Mouse (Mus musculus) liver, embryonic 14.5 days (tissue): ENCODE measurements around the gene Mrps6.

Source experiments
- CTCF ChIP-seq: IDR thresholded peaks from 2 replicates; pipeline ENCODE4 v1.5.1; 2016; ENCODE audit warnings: antibody characterized with exemption, low read depth, control low read depth
- EP300 ChIP-seq: IDR thresholded peaks from 2 replicates; pipeline ENCODE4 v1.6.1; 2016; ENCODE audit warnings: antibody characterized with exemption, low read depth

GRCm38 (mm10) chr16:92037891-92038607 lies 20.0 kb upstream of the Mrps6 start:
- TF ChIP-seq CTCF (no peak), EP300 (no peak)
